Mouse (Mus musculus) small intestine, adult 2 months (tissue): ENCODE data around the gene Tdo2.

Experiments used
- CTCF ChIP-seq: fragments of 200-500 bp; IDR thresholded peaks from 2 replicates; pipeline ENCODE4 v1.5.1; 2012; ENCODE audit warnings: low read depth, mild to moderate bottlenecking, control low read depth, inconsistent platforms, low read length, moderate library complexity, mixed read lengths; ENCODE audit not compliant: insufficient replicate concordance, insufficient read length; ENCODE audit errors: extremely low read depth
- POLR2A ChIP-seq: fragments of 200-500 bp; IDR thresholded peaks from 2 replicates; pipeline ENCODE4 v1.6.1; 2012; ENCODE audit warnings: low read depth, mild to moderate bottlenecking, control low read depth, inconsistent platforms, low read length, moderate library complexity

DNA sequence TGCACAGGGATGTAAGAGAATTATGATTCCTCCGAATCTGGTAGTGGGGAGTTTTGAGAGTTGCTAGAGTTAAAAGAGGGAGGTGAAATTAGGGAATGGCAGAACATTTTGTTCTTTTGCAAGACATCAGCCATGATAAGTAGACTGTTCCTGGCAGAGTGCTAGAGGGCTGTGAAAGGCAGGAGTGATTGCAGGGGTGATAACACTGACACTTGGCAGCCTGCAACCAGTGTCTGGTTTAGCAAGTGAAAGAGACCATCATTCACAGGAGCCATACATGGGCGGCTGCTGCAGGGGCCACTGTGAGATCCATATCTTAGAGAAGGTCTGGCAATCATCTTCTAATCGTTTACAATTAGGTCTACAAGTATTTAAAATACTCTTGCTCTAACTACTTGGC, 37.1 kb downstream of the Tdo2 start:
- TF ChIP-seq POLR2A (no peak), CTCF (no peak)
